Mouse (Mus musculus): Measurements from ENCODE around the gene Hist1h4h.
"Not testable (repeated sequence)": the region's sequence is repeated elsewhere in the genome, so short reads cannot be mapped to it uniquely, and the experiment has no call there.

The Hist1h4h gene

DNA sequence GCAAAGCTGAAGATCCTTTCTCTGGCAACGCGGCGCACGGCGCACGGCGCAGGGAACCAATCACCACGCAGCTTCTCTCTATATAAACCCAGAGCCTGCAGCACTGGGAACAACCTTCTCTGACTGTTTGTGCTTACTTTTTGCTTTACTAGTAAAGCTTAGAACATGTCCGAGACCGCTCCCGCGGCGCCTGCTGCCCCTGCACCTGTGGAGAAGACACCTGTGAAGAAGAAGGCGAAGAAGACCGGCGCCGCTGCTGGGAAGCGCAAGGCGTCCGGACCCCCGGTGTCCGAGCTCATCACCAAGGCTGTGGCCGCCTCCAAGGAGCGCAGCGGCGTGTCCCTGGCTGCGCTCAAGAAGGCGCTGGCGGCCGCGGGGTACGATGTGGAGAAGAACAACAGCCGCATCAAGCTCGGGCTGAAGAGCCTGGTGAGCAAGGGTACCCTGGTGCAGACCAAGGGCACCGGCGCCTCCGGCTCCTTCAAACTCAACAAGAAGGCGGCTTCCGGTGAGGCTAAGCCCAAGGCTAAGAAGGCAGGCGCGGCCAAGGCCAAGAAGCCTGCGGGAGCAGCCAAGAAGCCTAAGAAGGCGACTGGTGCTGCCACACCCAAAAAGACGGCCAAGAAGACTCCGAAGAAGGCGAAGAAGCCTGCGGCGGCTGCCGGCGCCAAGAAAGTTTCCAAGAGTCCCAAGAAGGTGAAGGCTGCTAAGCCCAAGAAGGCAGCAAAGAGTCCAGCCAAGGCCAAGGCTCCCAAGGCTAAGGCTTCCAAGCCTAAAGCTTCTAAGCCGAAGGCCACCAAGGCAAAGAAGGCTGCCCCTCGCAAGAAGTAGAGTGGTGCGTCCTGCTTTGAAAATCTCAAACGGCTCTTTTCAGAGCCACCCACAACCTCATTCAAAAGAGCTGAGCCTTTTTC lies 24.3 kb downstream of the Hist1h4h start:
- DNase-seq (ENCODE audit: low spot score in 2 of 2) = peak; percentile 54 to 67

DNA sequence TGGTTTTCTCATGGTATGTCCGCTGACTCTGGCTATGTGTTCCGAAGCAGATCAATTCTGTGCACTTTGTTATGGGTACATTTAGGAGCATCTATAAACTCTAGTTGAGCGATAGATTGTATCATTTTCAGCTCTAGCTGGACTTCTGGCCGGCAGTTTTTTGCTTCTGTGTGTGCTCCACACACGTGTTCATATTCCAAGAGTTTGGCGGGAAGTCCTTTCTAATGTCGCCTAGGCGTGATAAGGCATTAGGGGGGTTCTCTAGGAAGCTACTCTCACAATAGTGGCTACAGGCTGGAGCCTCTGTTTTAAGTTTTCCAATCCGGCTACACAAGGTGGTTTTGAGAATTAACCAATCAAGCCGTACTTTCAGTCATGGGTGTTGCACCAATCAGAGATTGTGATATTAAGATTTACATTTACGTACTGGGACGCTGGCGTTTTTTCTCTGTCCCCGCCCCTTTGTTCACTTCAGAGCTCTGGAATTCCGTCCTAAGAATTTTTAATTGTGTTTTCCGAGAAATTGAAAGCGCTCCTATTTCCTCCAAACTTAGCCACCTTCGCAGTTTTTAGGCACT lies 25.1 kb downstream of the Hist1h4h start:
- peak; percentile 52 to 61 for DNase-seq (ENCODE audit: low spot score in 2 of 2)

DNA sequence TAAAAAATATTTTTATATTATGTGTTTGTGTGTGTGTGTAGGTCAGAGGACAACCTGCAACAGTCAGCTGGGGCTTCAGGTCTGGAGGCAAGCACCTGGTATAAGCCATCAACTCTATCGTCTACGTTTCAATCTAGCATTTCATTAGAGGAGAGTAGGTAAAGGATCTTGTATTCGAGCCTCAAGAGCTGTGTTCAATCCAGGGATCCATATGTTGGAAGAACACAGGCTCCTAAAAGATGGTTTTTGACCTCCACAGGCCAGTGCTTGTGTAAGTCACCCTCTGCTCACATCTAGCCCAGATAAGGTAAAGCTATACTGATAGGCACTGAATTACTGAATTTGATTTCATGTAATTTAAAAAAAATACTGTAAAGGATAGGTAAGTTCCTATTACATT lies 26.1 kb downstream of the Hist1h4h start:
- DNase-seq (ENCODE audit: low spot score in 2 of 2) = no peak

DNA sequence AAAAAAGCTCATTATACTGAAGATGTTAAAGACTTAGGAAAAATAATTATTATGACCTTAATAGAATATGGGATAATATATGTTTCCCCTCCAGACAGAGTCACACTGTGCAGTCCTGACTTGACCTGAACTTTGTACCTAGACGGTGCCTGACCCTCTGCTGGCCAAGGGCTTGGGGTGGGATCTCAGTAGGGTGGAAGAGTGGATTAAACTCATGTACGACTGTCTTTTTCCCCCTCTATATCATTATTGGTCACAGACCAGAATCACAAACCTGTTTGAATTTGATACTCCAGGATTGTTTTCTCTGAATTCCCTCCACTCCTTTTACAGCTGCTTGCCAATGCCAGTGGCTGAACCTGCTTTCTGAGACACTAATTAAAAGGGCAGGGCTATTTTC lies 29.8 kb downstream of the Hist1h4h start:
- not testable (repeated sequence) for DNase-seq (ENCODE audit: low spot score in 2 of 2)

DNA sequence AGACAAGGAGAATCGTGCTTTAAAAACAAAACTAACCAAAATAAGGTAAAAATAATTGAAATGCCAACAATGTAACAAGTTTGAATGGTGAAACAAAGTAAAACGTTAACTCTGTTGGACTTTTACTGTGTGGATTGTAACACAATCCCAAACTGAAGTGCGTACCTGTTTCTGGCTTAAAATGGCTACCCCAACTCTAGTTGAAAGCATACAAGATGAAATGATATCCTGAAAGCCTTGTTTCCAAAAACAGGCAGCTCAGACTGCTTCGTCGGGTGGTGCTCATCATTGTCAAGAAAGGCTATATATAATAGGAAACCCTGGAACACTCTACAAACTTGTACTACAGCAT lies 30.7 kb downstream of the Hist1h4h start:
- not testable (repeated sequence) for DNase-seq (ENCODE audit: low spot score in 2 of 2)

DNA sequence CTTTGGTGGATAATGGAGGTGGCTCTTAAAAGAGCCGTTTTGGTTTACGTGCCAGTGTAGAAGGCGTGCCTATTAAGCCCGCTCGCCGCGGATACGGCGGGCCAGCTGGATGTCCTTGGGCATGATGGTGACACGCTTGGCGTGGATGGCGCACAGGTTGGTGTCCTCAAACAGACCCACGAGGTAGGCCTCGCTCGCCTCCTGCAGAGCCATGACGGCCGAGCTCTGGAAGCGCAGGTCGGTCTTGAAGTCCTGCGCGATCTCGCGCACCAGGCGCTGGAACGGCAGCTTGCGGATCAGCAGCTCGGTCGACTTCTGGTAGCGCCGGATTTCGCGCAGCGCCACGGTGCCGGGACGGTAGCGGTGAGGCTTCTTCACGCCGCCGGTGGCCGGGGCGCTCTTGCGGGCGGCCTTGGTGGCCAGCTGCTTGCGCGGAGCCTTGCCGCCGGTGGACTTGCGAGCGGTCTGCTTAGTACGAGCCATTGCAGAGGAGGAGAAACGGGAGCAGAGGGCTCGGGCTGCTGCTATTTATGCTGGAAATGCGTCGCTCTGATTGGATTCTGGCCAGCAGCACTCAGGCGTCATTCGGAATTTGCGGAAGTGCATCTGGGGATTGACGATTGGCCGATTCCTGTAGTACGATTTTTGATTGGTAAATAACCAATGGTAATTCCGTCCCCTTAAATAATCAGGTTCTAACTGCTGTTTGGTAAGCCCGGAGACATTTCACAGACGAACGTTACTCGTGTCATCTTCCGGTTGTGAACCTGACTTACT lies 31.2 kb downstream of the Hist1h4h start, which contains the start of gene Hist1h3e:
Gene Hist1h3e (minus strand): TSS at position 487 of the 777 bp plus-strand sequence.
- peak; percentile 93 to 95 for DNase-seq (ENCODE audit: low spot score in 2 of 2)

DNA sequence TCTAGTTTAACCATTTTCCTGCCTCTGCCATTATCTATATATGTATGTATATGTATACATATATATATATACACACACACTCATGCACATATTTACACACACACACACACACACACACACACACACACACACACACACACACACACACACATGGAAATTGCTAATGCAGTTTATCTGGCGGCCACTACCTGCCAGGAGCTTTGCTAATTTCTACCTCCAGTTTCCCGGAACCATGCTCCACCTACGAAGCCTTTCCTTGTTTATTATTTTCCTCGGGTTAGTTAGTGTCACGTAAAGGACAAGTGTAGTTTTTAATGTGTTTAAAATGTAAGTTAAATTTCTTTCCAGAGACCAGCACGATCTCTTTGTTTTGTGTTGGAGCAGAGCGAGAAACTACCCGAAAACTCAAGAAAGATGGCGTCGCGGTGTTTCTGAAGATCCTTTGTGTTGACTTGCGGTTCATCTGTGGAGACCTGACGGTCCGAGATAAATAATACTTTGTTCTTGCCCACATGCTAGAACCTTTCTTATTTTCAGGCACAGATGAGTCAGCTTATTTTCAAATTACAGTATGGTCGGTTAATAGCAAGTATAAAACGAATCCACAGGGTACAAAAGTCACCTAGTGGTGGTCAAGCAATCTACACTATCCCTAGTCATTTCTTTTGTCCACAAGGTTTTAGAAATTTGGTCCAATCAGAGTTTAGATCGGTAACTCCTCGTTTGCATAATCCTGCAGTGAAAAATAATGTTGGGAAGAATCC lies 32.0 kb downstream of the Hist1h4h start:
- DNase-seq (ENCODE audit: low spot score in 2 of 2) = peak; percentile 56 to 57

DNA sequence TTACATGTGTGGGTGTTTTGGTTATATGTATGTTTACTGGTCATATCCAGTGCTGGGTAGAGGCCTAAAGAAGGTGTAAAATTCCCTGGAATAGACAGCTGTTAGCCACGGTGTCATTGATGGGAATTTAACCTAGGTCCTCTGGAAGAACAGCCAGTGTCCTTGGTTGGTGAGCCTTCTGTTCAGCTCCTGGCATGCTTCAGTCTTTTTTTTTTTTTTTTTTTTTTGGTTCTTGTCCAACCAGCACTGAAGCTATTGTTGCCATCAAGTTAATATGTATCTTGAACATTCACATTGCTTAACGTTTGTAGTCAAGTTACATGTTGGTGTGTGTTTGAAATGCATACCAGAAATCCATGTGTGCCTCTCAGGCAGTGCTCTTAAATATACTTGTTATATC lies 33.6 kb downstream of the Hist1h4h start:
- no peak for DNase-seq (ENCODE audit: low spot score in 2 of 2)

DNA sequence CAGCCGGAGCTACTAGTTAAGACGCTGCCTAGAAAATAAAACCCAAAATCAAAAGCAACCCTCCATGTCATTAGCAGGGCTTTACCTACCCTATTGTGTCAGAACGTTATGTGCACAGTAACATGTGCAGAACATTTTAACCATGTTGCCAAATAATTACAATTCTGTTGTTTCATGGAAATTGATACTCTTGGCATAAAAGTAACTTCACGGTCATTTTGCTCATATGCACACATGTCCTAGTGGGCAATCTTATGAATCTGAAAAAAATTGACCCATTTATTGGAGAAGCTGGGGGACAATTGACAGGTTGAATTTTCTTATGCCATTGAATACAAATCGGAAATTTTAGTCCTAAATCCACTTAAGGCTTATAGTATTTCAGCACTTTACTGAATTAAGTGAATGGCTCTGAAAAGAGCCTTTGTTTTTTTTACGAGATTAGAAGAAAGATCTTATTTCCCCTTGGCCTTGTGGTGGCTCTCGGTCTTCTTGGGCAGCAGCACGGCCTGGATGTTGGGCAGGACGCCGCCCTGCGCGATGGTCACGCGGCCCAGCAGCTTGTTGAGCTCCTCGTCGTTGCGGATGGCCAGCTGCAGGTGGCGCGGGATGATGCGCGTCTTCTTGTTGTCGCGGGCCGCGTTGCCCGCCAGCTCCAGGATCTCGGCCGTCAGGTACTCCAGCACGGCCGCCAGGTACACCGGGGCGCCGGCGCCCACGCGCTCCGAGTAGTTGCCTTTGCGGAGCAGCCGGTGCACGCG lies 39.6 kb downstream of the Hist1h4h start:
- not testable (repeated sequence) for DNase-seq (ENCODE audit: low spot score in 2 of 2)

DNA sequence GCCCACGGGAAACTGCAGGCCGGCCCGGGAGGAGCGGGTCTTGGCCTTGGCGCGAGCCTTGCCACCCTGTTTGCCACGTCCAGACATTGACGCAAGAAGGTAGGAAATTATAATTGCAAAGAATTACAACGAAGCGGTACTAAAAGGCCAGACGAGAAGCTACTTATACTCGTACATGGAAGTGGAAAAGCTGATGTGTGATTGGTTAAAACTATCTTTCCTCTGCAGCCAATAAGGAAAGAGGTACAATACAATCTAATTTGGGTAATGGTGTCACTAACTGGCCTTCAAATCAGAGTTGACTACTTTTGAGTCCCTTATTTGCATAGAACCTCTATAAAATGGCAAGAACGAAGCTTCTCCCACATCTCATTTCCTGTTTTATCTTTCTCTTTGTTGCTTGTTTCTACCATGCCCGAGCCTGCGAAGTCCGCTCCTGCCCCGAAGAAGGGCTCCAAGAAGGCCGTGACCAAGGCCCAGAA lies 40.2 kb downstream of the Hist1h4h start, which contains the start of the genes Hist1h2ae and Hist1h2bg:
Gene Hist1h2ae (minus strand): TSS at position 199 of the 482 bp plus-strand sequence.
Gene Hist1h2bg (plus strand): TSS at position 375 of the 482 bp plus-strand sequence.
- peak; percentile 71 to 75 for DNase-seq (ENCODE audit: low spot score in 2 of 2)

DNA sequence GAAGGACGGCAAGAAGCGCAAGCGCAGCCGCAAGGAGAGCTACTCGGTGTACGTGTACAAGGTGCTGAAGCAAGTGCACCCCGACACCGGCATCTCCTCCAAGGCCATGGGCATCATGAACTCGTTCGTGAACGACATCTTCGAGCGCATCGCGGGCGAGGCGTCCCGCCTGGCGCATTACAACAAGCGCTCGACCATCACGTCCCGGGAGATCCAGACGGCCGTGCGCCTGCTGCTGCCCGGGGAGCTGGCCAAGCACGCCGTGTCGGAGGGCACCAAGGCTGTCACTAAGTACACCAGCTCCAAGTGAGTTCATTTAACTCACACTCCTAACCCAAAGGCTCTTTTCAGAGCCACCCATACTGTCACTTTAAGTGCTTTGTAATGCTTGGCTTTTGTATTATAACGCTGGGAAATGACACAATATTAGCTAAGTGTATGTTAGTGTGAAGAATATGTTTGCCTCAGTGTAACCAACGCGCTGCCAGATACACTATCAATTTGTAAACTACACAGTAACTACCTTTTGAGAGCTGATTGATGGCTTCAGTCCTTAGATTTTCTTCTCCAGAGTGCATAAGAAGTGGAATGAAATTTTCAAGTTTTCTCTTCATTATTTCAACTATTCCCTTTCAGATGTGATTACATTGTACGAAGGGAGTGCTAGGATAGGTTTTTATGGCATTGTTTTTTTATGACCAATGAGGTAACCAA lies 40.8 kb downstream of the Hist1h4h start:
- not testable (repeated sequence) for DNase-seq (ENCODE audit: low spot score in 2 of 2)

DNA sequence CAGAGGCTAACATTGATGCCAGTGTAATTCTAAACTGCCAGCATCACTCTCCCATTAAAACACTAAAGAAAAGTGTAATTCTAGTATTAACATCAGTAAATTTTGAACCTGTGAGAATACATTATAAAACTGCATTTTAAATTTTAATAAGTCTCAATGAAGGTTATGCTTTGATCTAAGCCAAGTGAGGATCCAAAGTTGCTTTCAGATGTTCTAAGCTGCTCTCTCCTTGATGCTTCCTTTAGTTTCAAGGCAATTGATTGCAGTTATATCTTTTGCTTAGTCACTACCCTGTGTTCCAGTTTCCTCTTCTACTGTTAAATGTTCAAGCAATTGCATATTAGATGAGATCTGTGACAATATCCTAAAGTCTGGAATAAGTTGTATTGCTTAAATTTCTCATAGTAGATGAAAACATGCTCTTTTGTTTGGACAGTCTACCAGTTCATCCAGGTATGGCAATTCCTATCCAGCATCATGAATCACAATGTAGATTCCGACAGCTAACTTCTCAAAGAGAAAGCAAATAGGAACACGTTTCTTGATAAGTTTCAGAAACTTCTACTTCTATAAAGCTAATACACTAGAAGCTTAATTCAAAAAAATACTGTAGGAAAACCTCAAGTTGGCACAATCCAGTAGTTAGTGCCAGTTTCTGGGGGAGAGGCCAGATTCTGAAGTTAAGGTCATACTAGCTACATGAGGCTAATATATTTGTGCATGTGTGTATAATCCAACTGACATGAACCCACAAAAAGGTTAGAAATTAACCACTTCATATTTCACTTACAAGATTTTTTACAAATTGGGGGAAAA lies 41.6 kb downstream of the Hist1h4h start:
- no peak for DNase-seq (ENCODE audit: low spot score in 2 of 2)

DNA sequence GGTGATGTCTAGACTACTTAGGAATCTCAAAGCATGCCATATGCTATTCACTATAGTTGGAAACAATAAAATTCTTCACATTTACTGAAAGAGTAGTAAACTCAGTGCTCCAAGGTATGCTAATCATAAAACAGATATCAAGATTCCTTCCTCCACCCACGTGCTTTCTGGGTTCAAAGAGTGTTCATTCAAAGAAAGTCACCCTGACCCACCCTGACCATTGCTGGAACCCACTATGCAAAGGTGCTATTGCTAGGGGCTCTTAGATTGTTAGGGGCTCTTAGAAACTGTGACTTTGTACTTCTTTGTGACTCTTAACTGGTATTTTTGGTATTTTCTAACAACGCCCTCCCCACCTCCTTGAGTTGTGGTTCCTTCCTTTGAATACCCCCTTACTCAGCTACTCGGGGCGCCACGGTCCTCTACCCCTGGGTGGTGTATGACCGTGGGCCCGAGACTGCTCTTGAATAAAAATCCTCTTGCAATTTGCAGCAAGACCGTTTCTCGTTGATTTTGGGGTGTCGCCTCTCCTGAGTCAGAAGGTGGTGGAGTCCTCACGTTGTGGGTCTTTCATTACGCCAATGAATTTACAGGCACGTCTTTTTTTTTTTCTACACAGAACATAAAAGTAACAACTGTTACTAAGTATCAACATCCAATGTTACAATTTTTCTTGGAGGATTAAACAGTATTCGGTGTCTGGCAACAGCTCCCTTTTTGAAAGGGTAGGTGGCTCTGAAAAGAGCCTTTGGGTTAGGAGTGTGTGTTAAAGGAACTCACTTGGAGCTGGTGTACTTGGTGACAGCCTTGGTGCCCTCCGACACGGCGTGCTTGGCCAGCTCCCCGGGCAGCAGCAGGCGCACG lies 42.4 kb downstream of the Hist1h4h start:
- DNase-seq (ENCODE audit: low spot score in 2 of 2) = not testable (repeated sequence)

DNA sequence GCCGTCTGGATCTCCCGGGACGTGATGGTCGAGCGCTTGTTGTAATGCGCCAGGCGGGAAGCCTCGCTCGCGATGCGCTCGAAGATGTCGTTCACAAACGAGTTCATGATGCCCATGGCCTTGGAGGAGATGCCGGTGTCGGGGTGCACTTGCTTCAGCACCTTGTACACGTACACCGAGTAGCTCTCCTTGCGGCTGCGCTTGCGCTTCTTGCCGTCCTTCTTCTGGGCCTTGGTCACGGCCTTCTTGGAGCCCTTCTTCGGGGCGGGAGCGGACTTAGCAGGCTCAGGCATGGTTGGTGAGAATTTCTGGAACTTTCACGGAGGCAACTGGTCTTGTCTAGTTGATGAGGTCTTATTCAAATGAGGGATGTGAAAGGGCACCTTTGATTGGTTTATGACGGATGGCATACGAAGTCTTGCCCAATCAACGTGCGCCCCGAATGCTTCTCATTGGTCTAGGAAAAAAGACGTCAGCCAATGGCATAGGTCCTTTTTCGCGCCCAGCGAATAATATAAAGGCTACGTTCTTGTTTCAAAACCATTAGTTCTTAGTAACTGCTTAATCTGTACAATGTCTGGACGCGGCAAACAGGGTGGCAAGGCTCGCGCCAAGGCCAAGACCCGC lies 43.2 kb downstream of the Hist1h4h start, which contains the start of the genes Hist1h2bf and Hist1h2ad:
Gene Hist1h2bf (minus strand): TSS at position 299 of the 627 bp plus-strand sequence.
Gene Hist1h2ad (plus strand): TSS at position 484 of the 627 bp plus-strand sequence.
- DNase-seq (ENCODE audit: low spot score in 2 of 2) = peak; percentile 91 to 92

DNA sequence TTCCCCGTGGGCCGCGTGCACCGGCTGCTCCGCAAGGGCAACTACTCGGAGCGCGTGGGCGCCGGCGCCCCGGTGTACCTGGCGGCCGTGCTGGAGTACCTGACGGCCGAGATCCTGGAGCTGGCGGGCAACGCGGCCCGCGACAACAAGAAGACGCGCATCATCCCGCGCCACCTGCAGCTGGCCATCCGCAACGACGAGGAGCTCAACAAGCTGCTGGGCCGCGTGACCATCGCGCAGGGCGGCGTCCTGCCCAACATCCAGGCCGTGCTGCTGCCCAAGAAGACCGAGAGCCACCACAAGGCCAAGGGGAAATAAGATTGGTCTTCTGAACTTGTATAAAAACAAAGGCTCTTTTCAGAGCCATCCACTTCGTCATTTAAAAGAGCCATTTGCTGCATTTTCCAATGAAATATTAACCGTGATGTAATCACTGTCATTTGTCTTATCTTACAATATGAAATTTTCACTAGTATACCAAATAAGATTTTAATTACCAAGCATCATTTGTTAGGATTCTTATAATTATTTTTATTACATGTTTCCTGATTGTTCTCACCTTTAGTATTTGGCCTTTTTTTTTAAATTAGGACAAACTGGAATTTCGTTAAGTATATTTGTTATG lies 43.8 kb downstream of the Hist1h4h start:
- DNase-seq (ENCODE audit: low spot score in 2 of 2) = not testable (repeated sequence)

DNA sequence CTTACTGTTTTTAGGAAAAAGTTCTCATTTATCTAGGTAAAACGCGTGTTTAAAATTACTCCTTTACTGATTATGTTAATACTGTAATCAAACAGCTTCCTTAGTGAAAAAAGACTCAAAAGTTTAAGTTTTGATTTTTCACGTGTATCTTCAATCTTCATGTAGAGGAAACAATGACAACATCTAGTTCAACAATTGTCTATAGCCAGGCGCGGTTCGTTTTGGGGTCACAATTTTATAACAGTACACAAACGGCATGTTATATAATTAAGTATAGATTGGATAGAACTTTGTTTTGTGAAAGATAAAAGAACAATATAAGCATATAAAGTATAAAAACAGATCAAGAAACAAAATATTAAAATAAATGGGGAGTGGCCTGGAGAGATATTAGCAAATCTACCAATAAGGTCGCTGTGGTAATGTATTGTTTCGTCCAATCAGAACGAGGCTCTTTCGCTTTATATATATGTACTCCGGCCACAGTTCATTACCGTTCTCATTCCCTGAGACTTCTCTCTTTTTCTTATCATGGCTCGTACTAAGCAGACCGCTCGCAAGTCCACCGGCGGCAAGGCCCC lies 44.5 kb downstream of the Hist1h4h start, which contains the start of gene Hist1h3d:
Gene Hist1h3d (plus strand): TSS at position 493 of the 581 bp plus-strand sequence.
- DNase-seq (ENCODE audit: low spot score in 2 of 2) = peak in 1 of 2 experiments; percentile 70
